9 mouse cellular contexts compared by ENCODE assay signal in genomic region chr16:32659385-32659784, GRCm38 (mm10). TPM values are rescaled to one million over a fixed set of nuclear protein-coding genes. Genes with fewer than 3 reads are reported as not detected.
A peak's percentile ranks its signal among the peaks of the same experiment; 100 is the strongest.
DNase-seq lines count a peak whose midpoint lies in the region; ATAC-seq lines count a peak whose summit lies in the region.
"Had no signal": no experiment of that assay in that cellular context is flagged by ENCODE, and none has a peak within 500 bp of the region (broad histone marks: within the 10 kb centered on the region; RNA-seq: fewer than 3 reads in every experiment).

No protein-coding gene starts in this region.

- ATAC-seq in forebrain, embryonic 13.5 days = no peak
- peak; percentile 9; the same call in 1 of the 2 replicates for ATAC-seq in hindbrain, embryonic 14.5 days (ENCODE audit: low FRiP score)
- ATAC-seq in megakaryocyte, adult 5-6 weeks (ENCODE audit: poor library complexity, severe bottlenecking) = 0 out of 2 replicates have a peak, but pooled peaks have one; percentile 16
- ATAC-seq in stomach, embryonic 16.5 days (ENCODE audit: insufficient read depth, low FRiP score) = no peak
- ATAC-seq: Patski had no signal

- intact Hi-C loops in left cerebral cortex, postnatal 14 days (cut with DNase I) = loop anchor here (2.0 kb wide), 1 partner anchor 23 kb away; no protein-coding TSS in a partner anchor

- H3K4me3 ChIP-seq in forebrain, embryonic 13.5 days = peak overlapping the region; percentile 41
- H3K4me3 ChIP-seq in hindbrain, embryonic 14.5 days (replicated peaks; ENCODE audit: low read length) = peak overlapping the region; percentile 44
- peak overlapping the region; percentile 32 for H3K4me3 ChIP-seq in stomach, embryonic 16.5 days (replicated peaks; ENCODE audit: low read length)

- peak overlapping the region; percentile 71 for H3K9ac ChIP-seq in forebrain, embryonic 13.5 days
- peak overlapping the region; percentile 73 for H3K9ac ChIP-seq in hindbrain, embryonic 14.5 days
- H3K9ac ChIP-seq in stomach, embryonic 16.5 days (ENCODE audit: low read length) = peak overlapping the region; percentile 68

- whole genome bisulfite sequencing in forebrain, embryonic 13.5 days = 8% methylated on average over 8 of the region's 8 CpGs
- WGBS in hindbrain, embryonic 14.5 days = 1% methylated on average over 8 of the region's 8 CpGs
- WGBS in stomach, embryonic 16.5 days = 10% methylated on average over 8 of the region's 8 CpGs

- no peaks in the 10 kb centered on the region for H3K9me3 ChIP-seq in forebrain, embryonic 13.5 days (replicated peaks)
- H3K9me3 ChIP-seq in hindbrain, embryonic 14.5 days (ENCODE audit: control insufficient read depth, low read length) = no peaks in the 10 kb centered on the region
- no peaks in the 10 kb centered on the region for H3K9me3 ChIP-seq in stomach, embryonic 16.5 days (replicated peaks; ENCODE audit: control insufficient read depth, low read length)

- peak overlapping the region; percentile 93 for H3K27ac ChIP-seq in forebrain, embryonic 13.5 days
- H3K27ac ChIP-seq in hindbrain, embryonic 14.5 days = peak overlapping the region; percentile 88
- H3K27ac ChIP-seq in stomach, embryonic 16.5 days (ENCODE audit: low read length) = peak overlapping the region; percentile 96; the same call in 1 of the 2 replicates

- DNase-seq in ovary, postnatal 14 days (ENCODE audit: low spot score) = peak; percentile 68
- DNase-seq in ovary, adult 18-20 months (ENCODE audit: low spot score) = no peak
- DNase-seq in cerebellum, adult 11-12 months = peak; percentile 82
- DNase-seq in hindbrain, embryonic 14.5 days (ENCODE audit: low spot score) = peak; percentile 78
- peak; percentile 67 to 82 for DNase-seq in left cerebral cortex, postnatal 14 days (ENCODE audit: low spot score in 2 of 2)

- peak overlapping the region; percentile 75 for H3K4me2 ChIP-seq in forebrain, embryonic 13.5 days
- peak overlapping the region; percentile 72 for H3K4me2 ChIP-seq in hindbrain, embryonic 14.5 days (replicated peaks)
- peak overlapping the region; percentile 53 for H3K4me2 ChIP-seq in stomach, embryonic 16.5 days (ENCODE audit: low read depth, low read length)

- H3K36me3 ChIP-seq in forebrain, embryonic 13.5 days (ENCODE audit: poor library complexity, severe bottlenecking) = no peaks in the 10 kb centered on the region
- 0 out of 2 replicates have a peak, but pooled peaks cover 6% of the 10 kb centered on the region for H3K36me3 ChIP-seq in hindbrain, embryonic 14.5 days (replicated peaks; ENCODE audit: control insufficient read depth, insufficient read depth)
- H3K36me3 ChIP-seq in stomach, embryonic 16.5 days (ENCODE audit: control insufficient read depth, insufficient read depth, low read length) = no peaks in the 10 kb centered on the region

- peaks cover 76% of the 10 kb centered on the region for H3K4me1 ChIP-seq in forebrain, embryonic 13.5 days
- H3K4me1 ChIP-seq in hindbrain, embryonic 14.5 days (replicated peaks; ENCODE audit: control insufficient read depth, insufficient read depth, low read length) = peaks cover 53% of the 10 kb centered on the region
- H3K4me1 ChIP-seq in stomach, embryonic 16.5 days (ENCODE audit: control insufficient read depth, insufficient read depth, low read length) = peaks cover 70% of the 10 kb centered on the region

- no peaks in the 10 kb centered on the region for H3K27me3 ChIP-seq in forebrain, embryonic 13.5 days
- no peaks in the 10 kb centered on the region for H3K27me3 ChIP-seq in hindbrain, embryonic 14.5 days (ENCODE audit: control insufficient read depth, insufficient read depth, low read length)
- no peaks in the 10 kb centered on the region for H3K27me3 ChIP-seq in stomach, embryonic 16.5 days (ENCODE audit: control insufficient read depth, insufficient read depth, low read length)
- H3K27me3 ChIP-seq: Patski had no signal

RNA-seq across cellular contexts. Expression of gene Tnk2, which starts 15.7 kb away (rescaled TPM):
- 14.6 TPM in 2 replicates for polyA plus RNA-seq in forebrain, embryonic 13.5 days (2015; fragmentation: Nextera tagmentation; extraction: Ambion mirVana)
- polyA plus RNA-seq in hindbrain, embryonic 14.5 days (2014; fragmentation: Nextera tagmentation; extraction: Ambion mirVana) = 17.4 and 20.0 TPM in 2 replicates
- 100 to 1,000 TPM; 112 TPM for total RNA-seq in left cerebral cortex, postnatal 14 days (2021)
- total RNA-seq in megakaryocyte, adult 5-6 weeks (2015) = 5.5 and 12.0 TPM in 2 replicates
- 6.4 and 8.6 TPM in 2 replicates for total RNA-seq in megakaryocyte, adult 5-6 weeks (2017)
- polyA plus RNA-seq in stomach, embryonic 16.5 days (2015; fragmentation: Nextera tagmentation; extraction: Ambion mirVana) = 10.6 TPM in 2 replicates

RNA-seq across cellular contexts. Expression of gene Tfrc, which starts 50.7 kb away (rescaled TPM):
- polyA plus RNA-seq in forebrain, embryonic 13.5 days (2015; fragmentation: Nextera tagmentation; extraction: Ambion mirVana) = 32.0 and 42.1 TPM in 2 replicates
- polyA plus RNA-seq in hindbrain, embryonic 14.5 days (2014; fragmentation: Nextera tagmentation; extraction: Ambion mirVana) = 54.0 and 65.1 TPM in 2 replicates
- 10 to 100 TPM; 89.4 to 97.8 TPM for total RNA-seq in left cerebral cortex, postnatal 14 days (2021)
- 29.5 and 41.5 TPM in 2 replicates for total RNA-seq in megakaryocyte, adult 5-6 weeks (2015)
- total RNA-seq in megakaryocyte, adult 5-6 weeks (2017) = 29.6 and 44.3 TPM in 2 replicates
- polyA plus RNA-seq in stomach, embryonic 16.5 days (2015; fragmentation: Nextera tagmentation; extraction: Ambion mirVana) = 68.3 and 69.7 TPM in 2 replicates

Comparison
In these comparisons a context has a peak if more than half of its experiments do, and no peak if none do; other contexts are left out.
1. ATAC-seq: peak in hindbrain, embryonic 14.5 days (single experiment) and megakaryocyte, adult 5-6 weeks (single experiment); none in forebrain, embryonic 13.5 days (single experiment) and stomach, embryonic 16.5 days (single experiment).
2. Peak in every context shown above with its lines, with median percentiles within 50 percentile points of each other: H3K27ac ChIP-seq, H3K4me2 ChIP-seq, H3K4me3 ChIP-seq and H3K9ac ChIP-seq.